Mouse (Mus musculus) gonadal fat pad, adult 2 months (tissue): ENCODE measurements around the gene Synj2. TPM values are rescaled to one million over a fixed set of nuclear protein-coding genes. Genes with fewer than 3 reads are reported as not detected.

Experiments
- DNase-seq: peaks from one replicate; pipeline ENCODE4 v3.0.0-alpha.2; 2012; ENCODE audit warnings: low read depth
- polyA plus RNA-seq: library from polyadenylated mRNA; depleted of rRNA; stranded (reverse); fragments of >200 nt; gene quantifications from 2 replicates; pipeline ENCODE4 v1.2.3, GENCODE M21; 2012; rRNA removed

Synj2 gene
- 10.8 and 13.7 TPM in 2 replicates for polyA plus RNA-seq

GRCm38 (mm10) chr17:5941230-5942043 lies at the start of gene Synj2:
Gene Synj2 (plus strand): TSS chr17:5941280.
- no peak for DNase-seq

- no peak for DNase-seq
Observed at GRCm38 (mm10) chr17:5891933-5892683, 49.0 kb upstream of the Synj2 start.

- no peak for DNase-seq
Observed at GRCm38 (mm10) chr17:5893092-5893491, 48.0 kb upstream of the Synj2 start.

- DNase-seq = no peak
Observed at GRCm38 (mm10) chr17:5893574-5894148, 47.4 kb upstream of the Synj2 start.

DNA sequence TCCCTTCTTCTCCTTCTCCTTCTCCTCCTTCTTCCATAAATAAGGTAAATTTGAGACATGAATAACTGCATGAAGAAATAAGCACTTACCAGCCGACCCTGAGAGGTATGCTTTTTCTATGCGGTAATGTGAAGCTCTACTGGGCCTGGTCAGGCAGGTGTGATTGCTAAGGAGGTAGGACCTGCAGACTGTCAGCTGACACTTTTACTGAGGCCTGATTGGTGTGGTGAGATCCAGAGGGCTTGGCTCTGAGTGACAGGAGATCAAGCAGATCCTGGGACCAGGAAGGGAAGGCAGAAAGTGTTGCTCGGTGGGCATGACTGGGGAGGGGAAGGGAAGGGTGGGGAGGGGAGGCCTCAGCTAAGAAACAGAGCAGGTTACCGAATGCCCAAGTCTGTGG lies 45.0 kb upstream of the Synj2 start:
- no peak for DNase-seq

DNA sequence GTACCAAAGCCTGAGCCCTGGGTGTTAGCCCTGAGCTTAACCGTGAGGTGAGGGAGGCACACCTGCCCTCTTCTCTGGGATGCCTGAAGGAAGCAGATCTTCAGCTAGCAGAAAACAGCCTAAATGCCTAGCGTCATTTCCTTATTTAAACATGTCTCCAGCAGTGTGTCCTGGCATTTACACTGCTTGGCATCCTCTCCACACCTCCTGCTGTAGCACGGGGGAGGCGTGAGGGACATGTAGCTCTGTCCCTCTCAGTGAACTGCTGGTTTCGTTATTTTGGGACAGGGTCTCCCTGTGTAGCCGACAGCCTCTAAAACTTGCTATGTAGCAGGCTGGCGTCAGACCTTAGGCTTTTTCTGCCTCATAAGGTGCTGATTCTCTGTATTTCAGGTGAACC lies 44.5 kb upstream of the Synj2 start:
- no peak for DNase-seq

DNA sequence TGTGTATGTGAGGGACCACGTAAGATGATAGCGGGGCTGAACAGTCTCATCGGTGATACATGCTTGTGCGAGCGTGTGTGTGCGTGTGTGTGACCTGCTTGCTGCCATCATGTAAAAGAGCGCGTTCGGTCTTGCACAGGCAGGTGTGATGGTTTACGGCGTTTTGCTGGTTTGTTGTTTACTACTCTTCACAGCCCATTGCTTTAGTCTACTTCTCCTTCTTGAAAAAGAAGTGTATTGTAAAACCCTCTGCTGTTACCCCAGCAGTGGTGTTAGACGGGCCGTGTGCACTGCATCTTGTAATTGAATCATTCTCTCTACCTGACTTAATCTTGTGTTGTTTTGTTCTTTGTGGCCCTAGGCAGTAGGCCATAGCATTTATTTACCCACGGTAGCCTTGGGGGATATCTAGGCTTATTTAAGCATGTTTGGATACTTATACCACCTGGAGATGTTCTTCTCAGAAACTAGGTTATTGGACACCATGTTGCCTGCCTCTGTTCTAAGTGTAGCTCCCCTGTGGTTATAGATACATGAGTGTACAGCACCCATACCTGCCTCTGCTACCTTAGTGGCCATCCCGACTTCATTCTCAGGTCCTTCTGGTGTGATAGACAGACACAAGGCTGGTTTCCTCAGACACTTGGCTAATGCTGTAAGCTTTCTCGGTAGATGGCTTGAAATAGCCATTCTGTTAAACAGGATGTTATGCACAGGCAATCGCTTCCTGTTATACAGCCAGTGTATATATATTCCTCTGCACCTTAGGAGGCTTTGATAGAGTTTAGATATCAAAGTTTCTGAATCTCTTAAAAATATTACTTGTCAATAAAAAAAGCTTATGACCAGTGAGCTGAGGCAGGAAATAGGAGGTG lies 43.5 kb upstream of the Synj2 start:
- DNase-seq = no peak

- DNase-seq = no peak
Observed at GRCm38 (mm10) chr17:5899251-5899650, 41.8 kb upstream of the Synj2 start.

DNA sequence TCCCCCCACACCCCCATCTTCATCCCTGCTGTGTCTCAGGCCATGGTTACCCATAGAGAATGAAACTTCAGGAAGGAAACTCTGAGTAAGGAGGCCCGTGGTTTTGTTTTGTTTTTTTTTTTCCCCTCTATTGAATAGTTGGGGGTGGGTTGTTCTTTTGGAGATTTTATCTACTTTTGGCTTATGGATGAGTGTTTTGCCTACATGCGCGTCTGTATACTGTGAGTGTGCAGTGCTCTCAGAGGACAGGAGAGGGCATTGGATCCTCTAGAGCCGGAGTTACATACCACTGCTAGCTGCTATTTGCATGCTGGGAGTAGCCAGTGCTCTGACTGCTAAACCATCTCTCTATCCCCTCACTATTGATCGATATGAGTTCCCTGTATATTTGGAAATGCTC lies 39.7 kb upstream of the Synj2 start:
- DNase-seq = no peak

DNA sequence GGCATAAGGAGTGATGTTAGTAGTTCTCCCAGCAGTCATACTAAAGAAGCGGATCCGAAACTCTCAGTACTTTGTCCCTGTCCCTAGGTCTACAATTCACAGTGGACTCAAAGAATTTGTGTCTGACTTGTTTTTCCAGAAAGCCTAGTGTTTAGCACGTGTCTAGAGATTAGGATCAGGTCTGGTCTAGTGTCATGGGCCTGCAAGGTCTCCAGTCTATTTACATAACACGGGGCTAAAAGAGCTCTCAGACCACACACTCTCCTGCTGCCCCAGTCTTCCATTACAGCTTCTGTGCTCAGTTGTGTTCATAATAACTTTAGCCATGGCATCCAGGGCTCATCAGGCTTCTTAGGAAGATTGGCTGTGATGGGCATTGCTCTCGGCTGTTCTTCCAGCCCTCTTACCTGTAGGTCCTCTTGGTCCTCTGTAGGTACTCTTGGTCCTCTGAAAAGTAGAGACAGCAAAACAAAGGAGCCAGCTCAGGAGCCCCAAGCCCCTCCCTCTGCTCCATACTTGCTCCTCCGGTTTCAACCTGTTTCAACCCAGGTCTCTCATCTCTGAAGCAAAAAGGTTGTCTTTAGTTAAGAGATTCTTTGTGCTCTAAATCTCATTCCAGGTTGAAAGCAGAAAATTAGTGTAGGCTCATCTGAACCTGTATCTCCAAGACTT lies 37.3 kb upstream of the Synj2 start:
- DNase-seq = no peak

- no peak for DNase-seq
Observed at GRCm38 (mm10) chr17:5909681-5910080, 31.4 kb upstream of the Synj2 start.

- no peak for DNase-seq
Observed at GRCm38 (mm10) chr17:5911591-5911990, 29.5 kb upstream of the Synj2 start.

GRCm38 (mm10) chr17:5912797-5913196 lies 28.3 kb upstream of the Synj2 start:
- DNase-seq = no peak

- no peak for DNase-seq
Observed at GRCm38 (mm10) chr17:5914217-5914616, 26.9 kb upstream of the Synj2 start.

- DNase-seq = no peak
Observed at GRCm38 (mm10) chr17:5921954-5922353, 19.1 kb upstream of the Synj2 start.

- DNase-seq = no peak
Observed at GRCm38 (mm10) chr17:5923281-5923680, 17.8 kb upstream of the Synj2 start.

- DNase-seq = no peak
Observed at GRCm38 (mm10) chr17:5924238-5924637, 16.8 kb upstream of the Synj2 start.

DNA sequence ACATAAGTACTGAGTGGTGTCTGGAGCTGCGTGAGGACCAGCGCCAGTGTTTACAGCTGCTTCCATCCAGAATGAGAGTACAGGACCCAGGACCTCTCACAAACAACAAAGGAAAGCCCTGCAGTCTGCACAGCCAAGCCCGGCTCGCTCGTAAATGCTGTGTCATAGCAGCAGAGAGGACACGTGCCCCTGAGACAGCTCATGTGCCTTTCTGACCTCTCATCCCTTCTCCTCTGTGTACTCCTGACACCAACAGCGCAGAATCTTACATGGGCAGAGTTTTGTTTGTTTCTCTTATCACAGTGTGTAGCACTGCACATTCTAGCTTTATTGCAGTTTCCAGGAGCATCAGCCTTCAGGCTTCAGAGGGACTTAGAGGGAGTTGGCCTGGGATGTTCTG lies 14.4 kb upstream of the Synj2 start:
- no peak for DNase-seq

DNA sequence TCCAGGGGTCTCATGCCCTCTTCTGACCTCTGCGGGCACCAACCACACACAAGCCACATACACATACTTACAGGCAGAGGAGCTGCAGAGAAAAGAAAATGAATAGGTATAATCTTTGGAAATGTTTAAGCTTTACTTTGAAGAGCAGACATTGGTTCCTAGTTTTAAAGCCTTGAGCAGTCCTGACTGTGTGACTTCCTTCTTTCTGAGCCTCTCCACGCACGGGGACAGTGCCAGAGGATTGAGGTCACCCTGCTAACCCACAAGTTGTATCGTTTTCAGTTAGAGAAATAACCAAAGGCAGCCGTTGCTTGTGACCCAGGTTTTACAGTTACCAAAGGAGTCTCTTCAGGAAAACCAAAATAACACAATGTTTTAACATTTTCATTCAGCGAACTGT lies 12.0 kb upstream of the Synj2 start:
- DNase-seq = no peak

DNA sequence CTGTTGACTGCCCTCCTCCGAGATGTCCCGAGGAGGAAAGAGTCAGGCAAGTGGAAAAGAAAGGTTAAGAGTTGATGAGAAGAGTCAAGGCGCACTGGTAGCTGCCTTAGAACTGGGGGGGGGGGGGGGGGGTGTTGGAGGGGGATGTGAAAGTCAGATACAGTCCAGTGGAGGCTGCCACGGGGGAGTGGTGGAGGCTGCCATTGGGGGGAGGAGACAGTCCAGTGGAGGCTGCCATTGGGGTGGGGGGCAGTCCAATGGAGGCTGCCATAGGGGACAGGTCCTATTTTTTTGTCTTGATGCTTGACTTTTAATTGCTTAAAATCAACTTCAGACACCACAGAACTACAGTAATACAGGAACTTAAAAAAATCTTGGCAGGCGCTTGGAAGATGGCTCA lies 8.9 kb upstream of the Synj2 start:
- no peak for DNase-seq
